ENCODE assay signal across 15 mouse cellular contexts in genomic region chr14:21600628-21601027, GRCm38 (mm10).
DNase-seq lines count a peak whose midpoint lies in the region; ATAC-seq and TF ChIP-seq lines count a peak whose summit lies in the region.
"Had no signal": no experiment of that assay in that cellular context is flagged by ENCODE, and none has a peak within 500 bp of the region (broad histone marks: within the 10 kb centered on the region; RNA-seq: fewer than 3 reads in every experiment).

No protein-coding gene starts in this region.

- 61% methylated on average over 1 of the region's 1 CpGs for WGBS in intestine, embryonic 16.5 days
- WGBS in intestine, postnatal 0 days: 67% methylated on average over 1 of the region's 1 CpGs
- WGBS in forebrain, embryonic 14.5 days: 61% methylated on average over 1 of the region's 1 CpGs

- DNase-seq in MEL-GATA-1-ER (ENCODE audit: extremely low read depth, low read depth): peak; percentile 38
- no peak for DNase-seq in forebrain, embryonic 14.5 days (ENCODE audit: low spot score)
- no peak for DNase-seq in right cerebral cortex, postnatal 25 days
- DNase-seq in thymus, postnatal 10 days (ENCODE audit: low spot score in 2 of 2): no peak
- DNase-seq: heart, adult 2 months; heart, postnatal 36 days; kidney, postnatal 10 days; lung, postnatal 14 days had no signal

- H3K36me3 ChIP-seq in intestine, embryonic 16.5 days (ENCODE audit: control insufficient read depth, insufficient read depth, low read length): peaks cover 2% of the 10 kb centered on the region; the same call in 1 of the 2 replicates
- no peaks in the 10 kb centered on the region for H3K36me3 ChIP-seq in intestine, postnatal 0 days (ENCODE audit: control insufficient read depth, insufficient read depth)
- H3K36me3 ChIP-seq in forebrain, embryonic 14.5 days (ENCODE audit: control insufficient read depth, insufficient read depth, low read length): no peaks in the 10 kb centered on the region

- H3K9me3 ChIP-seq in intestine, embryonic 16.5 days (ENCODE audit: control insufficient read depth, low read length): no peaks in the 10 kb centered on the region
- no peaks in the 10 kb centered on the region for H3K9me3 ChIP-seq in intestine, postnatal 0 days (ENCODE audit: control insufficient read depth)
- H3K9me3 ChIP-seq in forebrain, embryonic 14.5 days (replicated peaks; ENCODE audit: control insufficient read depth, low read length): no peaks in the 10 kb centered on the region
- H3K9me3 ChIP-seq: embryonic facial prominence, embryonic 15.5 days had no signal

- no peak for TF ChIP-seq CTCF in intestine, postnatal 0 days (IDR thresholded peaks at IDR 0.05; ENCODE audit: low read depth)

- peaks cover 31% of the 10 kb centered on the region for H3K4me1 ChIP-seq in intestine, embryonic 16.5 days (ENCODE audit: control insufficient read depth, insufficient read depth, low read length)
- H3K4me1 ChIP-seq in intestine, postnatal 0 days (replicated peaks; ENCODE audit: control insufficient read depth, insufficient read depth, low read length): 0 out of 2 replicates have a peak, but pooled peaks cover 5% of the 10 kb centered on the region
- H3K4me1 ChIP-seq in forebrain, embryonic 14.5 days (ENCODE audit: control insufficient read depth, insufficient read depth, low read length): peaks cover 23% of the 10 kb centered on the region

- no peaks in the 10 kb centered on the region for H3K27me3 ChIP-seq in intestine, embryonic 16.5 days (replicated peaks; ENCODE audit: control insufficient read depth, insufficient read depth, low read length)
- no peaks in the 10 kb centered on the region for H3K27me3 ChIP-seq in intestine, postnatal 0 days (replicated peaks; ENCODE audit: control insufficient read depth, insufficient read depth, low read length)
- no peaks in the 10 kb centered on the region for H3K27me3 ChIP-seq in forebrain, embryonic 14.5 days (replicated peaks; ENCODE audit: control insufficient read depth, insufficient read depth, low read length)
- H3K27me3 ChIP-seq: embryonic facial prominence, embryonic 15.5 days; Patski had no signal

- no peak overlapping the region for H3K4me2 ChIP-seq in intestine, embryonic 16.5 days (ENCODE audit: low read depth, low read length)
- no peak overlapping the region for H3K4me2 ChIP-seq in intestine, postnatal 0 days (replicated peaks; ENCODE audit: low read depth)
- H3K4me2 ChIP-seq in forebrain, embryonic 14.5 days (ENCODE audit: low read length): no peak overlapping the region
- H3K4me2 ChIP-seq: embryonic facial prominence, embryonic 15.5 days had no signal

- ATAC-seq in intestine, embryonic 16.5 days: peak; percentile 43
- no peak for ATAC-seq in intestine, postnatal 0 days
- ATAC-seq in forebrain, embryonic 14.5 days: no peak
- peak; percentile 78 for ATAC-seq in megakaryocyte-erythroid progenitor cell, adult 5-6 weeks (replicated peaks; ENCODE audit: low FRiP score, low TSS enrichment, poor library complexity, severe bottlenecking)
- no peak for ATAC-seq in inflammation-experienced regulatory T-cells, adult 6 months
- ATAC-seq: CD4-positive, CD25-positive, alpha-beta regulatory T cell, adult 4 months; Patski had no signal

- no peak overlapping the region for H3K4me3 ChIP-seq in intestine, embryonic 16.5 days (ENCODE audit: low read length)
- H3K4me3 ChIP-seq in intestine, postnatal 0 days (ENCODE audit: low read depth, low read length): no peak overlapping the region
- H3K4me3 ChIP-seq in forebrain, embryonic 14.5 days (ENCODE audit: low read depth, low read length): no peak overlapping the region
- H3K4me3 ChIP-seq: embryonic facial prominence, embryonic 15.5 days; heart, adult 2 months had no signal

- no peak overlapping the region; the same call in 1 of the 2 replicates for H3K27ac ChIP-seq in intestine, embryonic 16.5 days (ENCODE audit: low read length)
- no peak overlapping the region for H3K27ac ChIP-seq in intestine, postnatal 0 days (ENCODE audit: low read depth, low read length)
- peak overlapping the region; percentile 63 for H3K27ac ChIP-seq in forebrain, embryonic 14.5 days (ENCODE audit: low read depth, low read length)
- H3K27ac ChIP-seq: embryonic facial prominence, embryonic 15.5 days; heart, adult 2 months had no signal

- no peak overlapping the region for H3K9ac ChIP-seq in intestine, embryonic 16.5 days (ENCODE audit: low read depth, low read length)
- no peak overlapping the region for H3K9ac ChIP-seq in intestine, postnatal 0 days (ENCODE audit: low read depth, low read length)
- H3K9ac ChIP-seq in forebrain, embryonic 14.5 days (ENCODE audit: low read length): no peak overlapping the region
- H3K9ac ChIP-seq: embryonic facial prominence, embryonic 15.5 days had no signal

Comparison
In these comparisons a context has a peak if more than half of its experiments do, and no peak if none do; other contexts are left out.
1. ATAC-seq: peak in intestine, embryonic 16.5 days (single experiment) and megakaryocyte-erythroid progenitor cell, adult 5-6 weeks (single experiment); none in intestine, postnatal 0 days (single experiment), forebrain, embryonic 14.5 days (single experiment) and inflammation-experienced regulatory T-cells, adult 6 months (single experiment).